Mouse (Mus musculus) lung, embryonic 15.5 days (tissue): ENCODE measurements around the gene Slco3a1. TPM values are rescaled to one million over a fixed set of nuclear protein-coding genes. Genes with fewer than 3 reads are reported as not detected.

Experiments
- ATAC-seq: fragments of 200-750 bp; cut with Nextera tagmentation; 2 replicates; pipeline ENCODE4 v1.8.0; 2017; ENCODE audit warnings: moderate number of reproducible peaks, borderline replicate concordance; ENCODE audit not compliant: low FRiP score, low TSS enrichment; ENCODE audit errors: extremely low read depth
- H3K27ac ChIP-seq: fragments of 300-500 bp; sonication (generic); 2 replicates; pipeline ENCODE4 v1.5.1; 2015; ENCODE audit warnings: moderate library complexity, mild to moderate bottlenecking, inconsistent platforms
- H3K27me3 ChIP-seq: fragments of 300-500 bp; sonication (generic); 2 replicates; pipeline ENCODE4 v1.6.1; 2015; ENCODE audit warnings: inconsistent platforms
- H3K36me3 ChIP-seq: fragments of 300-500 bp; sonication (generic); 2 replicates; pipeline ENCODE4 v1.6.1; 2015; ENCODE audit warnings: inconsistent platforms
- H3K4me1 ChIP-seq: fragments of 300-500 bp; sonication (generic); 2 replicates; pipeline ENCODE4 v1.6.1; 2015; ENCODE audit warnings: inconsistent platforms
- H3K4me2 ChIP-seq: fragments of 300-500 bp; sonication (generic); 2 replicates; pipeline ENCODE4 v1.6.1; 2015; ENCODE audit warnings: inconsistent platforms, mild to moderate bottlenecking, moderate library complexity
- H3K4me3 ChIP-seq: fragments of 300-500 bp; sonication (generic); 2 replicates; pipeline ENCODE4 v1.5.1; 2015; ENCODE audit warnings: mild to moderate bottlenecking, inconsistent platforms
- H3K9ac ChIP-seq: fragments of 300-500 bp; sonication (generic); 2 replicates; pipeline ENCODE4 v1.6.1; 2015; ENCODE audit warnings: inconsistent platforms
- H3K9me3 ChIP-seq: fragments of 300-500 bp; sonication (generic); 2 replicates; pipeline ENCODE4 v1.6.1; 2016; ENCODE audit warnings: inconsistent platforms
- WGBS: fragments of 180-500 bp; shearing (Covaris S2); methylation state at CpG from one replicate; pipeline ENCODE4 v1.1.7; 2015; 5-methylcytosine and 5-hydroxymethylcytosine counted together
- polyA plus RNA-seq: library from polyadenylated mRNA; unstranded; fragments of >200 nt; fragmentation: Nextera tagmentation; extraction: Ambion mirVana; gene quantifications from 2 replicates; pipeline ENCODE4 v1.2.1, GENCODE M21; 2015

Gene Slco3a1
- polyA plus RNA-seq, 1 experiment from 2014 or later: 8.9 TPM

DNA sequence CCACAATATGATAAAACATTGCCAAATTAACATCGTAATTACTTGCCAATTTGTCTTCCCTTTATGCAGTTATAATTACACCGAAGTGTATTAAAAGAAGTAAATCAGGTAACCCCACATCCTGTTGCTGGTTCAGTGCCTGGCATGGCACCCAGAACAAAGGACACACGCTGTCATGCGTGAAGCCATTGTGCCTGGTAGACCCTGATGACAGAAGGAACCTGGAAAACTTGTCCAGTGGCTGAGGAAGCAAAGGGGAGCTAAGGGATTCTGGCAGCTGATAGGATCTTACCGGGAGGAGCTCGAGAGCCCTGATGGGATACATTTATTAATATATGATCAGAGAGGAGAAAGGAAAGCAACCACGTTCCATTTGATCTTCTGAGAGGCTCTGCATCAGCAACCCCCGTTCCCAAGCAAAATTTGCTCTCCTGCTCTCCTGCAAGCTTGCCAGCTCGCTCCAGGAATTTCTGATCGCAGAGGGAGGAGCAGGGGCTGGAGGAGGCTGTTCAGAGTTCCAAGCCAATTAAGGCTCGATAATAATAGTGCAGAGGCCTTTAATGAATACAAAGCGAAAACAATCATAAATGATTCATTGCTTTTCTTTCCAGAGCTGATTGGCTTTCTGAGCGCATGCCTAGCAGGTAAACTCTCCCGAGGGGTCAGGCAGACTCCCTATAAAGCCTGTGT is 250.8 kb downstream of the Slco3a1 start:
- H3K4me1 ChIP-seq: no peaks in the 10 kb centered on the region
- no peak overlapping the region for H3K9ac ChIP-seq
- no peak overlapping the region for H3K27ac ChIP-seq
- no peak overlapping the region for H3K4me2 ChIP-seq
- no peaks in the 10 kb centered on the region for H3K9me3 ChIP-seq
- no peaks in the 10 kb centered on the region for H3K27me3 ChIP-seq
- no peak overlapping the region for H3K4me3 ChIP-seq
- H3K36me3 ChIP-seq: no peaks in the 10 kb centered on the region
- ATAC-seq: no peak
- 67% methylated on average over 14 of the region's 14 CpGs for WGBS

- 67% methylated on average over 5 of the region's 5 CpGs for WGBS
- Histone ChIP-seq H3K36me3 (no peaks in the 10 kb centered on the region), H3K4me2 (no peak overlapping the region), H3K4me3 (no peak overlapping the region), H3K27me3 (no peaks in the 10 kb centered on the region), H3K27ac (no peak overlapping the region), H3K9ac (no peak overlapping the region), H3K9me3 (no peaks in the 10 kb centered on the region), H3K4me1 (no peaks in the 10 kb centered on the region)
- ATAC-seq: no peak
These were observed 251.5 kb downstream of the Slco3a1 start for GRCm38 (mm10) chr7:74303081-74303480.

DNA sequence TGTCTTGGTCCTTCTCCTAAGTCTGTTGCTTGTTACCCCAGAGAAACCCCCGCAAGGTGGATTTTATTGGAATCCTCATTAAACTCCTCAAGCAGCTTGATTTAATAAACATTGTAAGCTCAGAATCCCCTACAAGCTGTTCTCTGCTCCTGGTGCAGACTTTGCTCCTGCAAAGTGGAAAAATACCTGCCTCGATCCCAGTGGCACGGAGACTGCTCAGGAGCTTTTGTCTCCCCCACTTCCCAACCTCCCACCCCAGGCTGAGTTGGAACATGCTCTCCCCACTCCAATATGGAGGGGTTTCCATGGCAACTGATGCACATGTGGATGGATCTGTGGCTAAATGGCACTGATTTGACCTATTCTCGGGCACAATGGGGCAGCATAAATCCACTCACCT is 268.0 kb downstream of the Slco3a1 start:
- Histone ChIP-seq H3K27me3 (no peaks in the 10 kb centered on the region), H3K9me3 (no peaks in the 10 kb centered on the region), H3K36me3 (no peaks in the 10 kb centered on the region), H3K4me1 (no peaks in the 10 kb centered on the region), H3K27ac (no peak overlapping the region), H3K9ac (no peak overlapping the region), H3K4me3 (no peak overlapping the region), H3K4me2 (no peak overlapping the region)
- ATAC-seq: no peak
- 78% methylated on average over 4 of the region's 4 CpGs for WGBS

DNA sequence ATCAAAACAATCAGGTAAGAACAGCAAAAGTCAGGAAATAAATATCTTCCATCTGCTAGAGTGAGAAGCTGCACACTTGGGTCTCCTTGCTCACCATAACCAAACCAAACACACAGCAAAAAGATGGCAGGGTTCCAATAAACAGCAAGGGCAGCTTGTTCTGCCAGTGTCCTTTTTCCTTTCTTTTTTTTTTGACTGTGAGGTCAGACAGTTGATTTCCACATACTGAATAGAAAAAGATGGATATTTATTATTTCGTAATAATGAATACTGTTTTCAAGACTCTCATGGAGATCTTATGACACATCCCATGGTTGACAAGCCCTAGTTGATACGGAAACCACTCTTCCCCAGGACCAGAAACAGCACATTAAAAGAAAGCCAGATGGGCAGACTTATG is 274.2 kb downstream of the Slco3a1 start:
- 57% methylated on average over 2 of the region's 2 CpGs for WGBS
- no peak overlapping the region for H3K27ac ChIP-seq
- H3K4me3 ChIP-seq: no peak overlapping the region
- H3K9me3 ChIP-seq: no peaks in the 10 kb centered on the region
- H3K4me2 ChIP-seq: no peak overlapping the region
- no peaks in the 10 kb centered on the region for H3K27me3 ChIP-seq
- H3K9ac ChIP-seq: no peak overlapping the region
- no peak for ATAC-seq
- H3K4me1 ChIP-seq: no peaks in the 10 kb centered on the region
- no peaks in the 10 kb centered on the region for H3K36me3 ChIP-seq

GRCm38 (mm10) chr7:74279356-74279755 is 275.2 kb downstream of the Slco3a1 start:
- no peaks in the 10 kb centered on the region for H3K36me3 ChIP-seq
- ATAC-seq: no peak
- 87% methylated on average over 3 of the region's 3 CpGs for WGBS
- H3K27ac ChIP-seq: no peak overlapping the region
- no peak overlapping the region for H3K4me3 ChIP-seq
- no peaks in the 10 kb centered on the region for H3K27me3 ChIP-seq
- H3K9ac ChIP-seq: no peak overlapping the region
- H3K4me2 ChIP-seq: no peak overlapping the region
- H3K9me3 ChIP-seq: no peaks in the 10 kb centered on the region
- H3K4me1 ChIP-seq: no peaks in the 10 kb centered on the region

DNA sequence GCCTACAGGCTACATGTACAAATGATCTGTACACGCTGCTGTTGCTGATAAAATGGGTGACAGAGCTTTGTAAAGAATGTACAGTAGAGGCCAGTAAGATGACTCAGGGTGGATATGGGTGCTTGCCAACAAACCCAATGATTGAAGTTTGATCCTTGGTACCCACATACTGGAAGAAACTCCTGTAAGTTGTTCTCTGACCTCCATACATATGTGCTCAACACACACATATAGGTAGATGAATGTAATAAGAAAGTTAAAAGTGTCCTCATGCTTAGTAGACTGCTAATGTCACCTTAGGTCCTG is 284.5 kb downstream of the Slco3a1 start:
- no peaks in the 10 kb centered on the region for H3K36me3 ChIP-seq
- H3K9ac ChIP-seq: no peak overlapping the region
- no peak for ATAC-seq
- no peak overlapping the region for H3K27ac ChIP-seq
- no peaks in the 10 kb centered on the region for H3K9me3 ChIP-seq
- H3K4me2 ChIP-seq: no peak overlapping the region
- no peak overlapping the region for H3K4me3 ChIP-seq
- H3K4me1 ChIP-seq: 0 out of 2 replicates have a peak, but pooled peaks cover 6% of the 10 kb centered on the region
- 86% methylated on average over 1 of the region's 1 CpGs for WGBS
- H3K27me3 ChIP-seq: no peaks in the 10 kb centered on the region

- Histone ChIP-seq H3K9ac (no peak overlapping the region), H3K4me3 (no peak overlapping the region), H3K27me3 (no peaks in the 10 kb centered on the region), H3K9me3 (no peaks in the 10 kb centered on the region), H3K4me1 (0 out of 2 replicates have a peak, but pooled peaks cover 6% of the 10 kb centered on the region), H3K27ac (no peak overlapping the region), H3K36me3 (no peaks in the 10 kb centered on the region), H3K4me2 (no peak overlapping the region)
- WGBS: 46% methylated on average over 11 of the region's 11 CpGs
- ATAC-seq: no peak
These were observed 285.1 kb downstream of the Slco3a1 start for GRCm38 (mm10) chr7:74269283-74270088.

GRCm38 (mm10) chr7:74266511-74267168 is 287.9 kb downstream of the Slco3a1 start:
- H3K4me2 ChIP-seq: no peak overlapping the region
- H3K9ac ChIP-seq: no peak overlapping the region
- no peaks in the 10 kb centered on the region for H3K27me3 ChIP-seq
- H3K27ac ChIP-seq: no peak overlapping the region
- no peak overlapping the region for H3K4me3 ChIP-seq
- H3K36me3 ChIP-seq: no peaks in the 10 kb centered on the region
- H3K9me3 ChIP-seq: no peaks in the 10 kb centered on the region
- WGBS: 56% methylated on average over 2 of the region's 2 CpGs
- 0 out of 2 replicates have a peak, but pooled peaks cover 6% of the 10 kb centered on the region for H3K4me1 ChIP-seq
- peak; percentile 87; the same call in 1 of the 2 replicates for ATAC-seq

DNA sequence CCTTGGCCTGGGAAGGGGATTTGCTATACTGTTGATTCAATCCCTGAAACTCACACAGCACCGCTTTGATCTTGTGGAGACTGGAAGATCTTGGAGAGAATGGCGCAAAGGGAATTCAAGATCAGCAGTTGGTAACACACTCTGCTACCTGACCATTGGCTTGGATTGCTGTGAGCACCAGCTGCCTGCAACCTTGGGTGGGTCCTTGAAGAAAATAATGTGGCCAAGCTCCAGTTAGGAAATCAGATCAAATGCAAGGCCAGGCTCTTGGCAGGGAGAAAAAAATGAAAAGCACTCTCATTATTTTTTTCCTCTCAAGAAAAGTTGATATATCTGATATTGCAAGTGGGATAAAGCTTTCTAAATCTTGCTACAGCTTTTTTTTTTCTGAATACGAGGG is 298.3 kb downstream of the Slco3a1 start:
- no peaks in the 10 kb centered on the region for H3K27me3 ChIP-seq
- no peak overlapping the region for H3K4me2 ChIP-seq
- ATAC-seq: no peak
- no peaks in the 10 kb centered on the region for H3K36me3 ChIP-seq
- no peak overlapping the region for H3K4me3 ChIP-seq
- WGBS: 74% methylated on average over 3 of the region's 3 CpGs
- H3K9me3 ChIP-seq: no peaks in the 10 kb centered on the region
- H3K27ac ChIP-seq: no peak overlapping the region
- no peak overlapping the region for H3K9ac ChIP-seq
- no peaks in the 10 kb centered on the region for H3K4me1 ChIP-seq

DNA sequence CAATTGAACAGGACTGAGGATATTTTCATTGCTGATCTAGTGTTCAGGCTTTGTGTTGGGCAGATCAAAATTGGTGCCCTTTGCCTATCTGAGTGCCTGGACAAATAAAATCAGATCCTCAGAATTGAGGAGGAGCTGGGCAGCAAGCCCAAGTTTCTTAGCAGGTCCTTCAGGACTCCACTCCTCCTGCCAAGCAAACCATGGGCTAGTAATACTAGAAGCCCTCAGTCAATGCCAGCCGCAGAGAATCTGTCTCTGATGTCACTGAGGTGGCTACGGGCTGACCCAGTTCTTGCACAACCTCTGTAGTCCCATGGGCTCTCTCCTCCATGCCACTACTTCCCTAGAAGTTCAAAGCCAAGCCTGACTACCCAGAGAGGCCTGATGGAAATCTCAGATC is 302.5 kb downstream of the Slco3a1 start:
- ATAC-seq: no peak

GRCm38 (mm10) chr7:74241236-74241635 is 313.3 kb downstream of the Slco3a1 start:
- Histone ChIP-seq H3K9ac (no peak overlapping the region), H3K36me3 (no peaks in the 10 kb centered on the region), H3K27me3 (no peaks in the 10 kb centered on the region), H3K4me1 (no peaks in the 10 kb centered on the region), H3K4me2 (no peak overlapping the region), H3K27ac (no peak overlapping the region), H3K4me3 (no peak overlapping the region), H3K9me3 (no peaks in the 10 kb centered on the region; the same call in 1 of the 2 replicates)
- ATAC-seq: no peak
- 79% methylated on average over 3 of the region's 3 CpGs for WGBS

More for the DNA sequence above, 302.5 kb downstream of the Slco3a1 start:
- no peaks in the 10 kb centered on the region for H3K27me3 ChIP-seq
- 79% methylated on average over 2 of the region's 2 CpGs for whole genome bisulfite sequencing
- H3K36me3 ChIP-seq: no peaks in the 10 kb centered on the region
- H3K27ac ChIP-seq: no peak overlapping the region
- H3K9ac ChIP-seq: no peak overlapping the region
- H3K4me1 ChIP-seq: no peaks in the 10 kb centered on the region
- no peak overlapping the region for H3K4me3 ChIP-seq
- H3K9me3 ChIP-seq: no peaks in the 10 kb centered on the region
- H3K4me2 ChIP-seq: no peak overlapping the region
